Mouse (Mus musculus) ovary, adult 18-20 months (tissue): ENCODE results near the gene Rbms1.

Source experiments
- DNase-seq: peaks from one replicate; pipeline ENCODE4 v3.0.0; 2022; ENCODE audit warnings: low spot score, mixed read lengths

The Rbms1 gene

GRCm38 (mm10) chr2:60879141-60879818 lies 83.7 kb downstream of the Rbms1 start:
- no peak for DNase-seq

- DNase-seq = no peak
Measured at GRCm38 (mm10) chr2:60877543-60878386, 85.2 kb downstream of the Rbms1 start.

- DNase-seq = no peak
Measured at GRCm38 (mm10) chr2:60876891-60877290, 86.1 kb downstream of the Rbms1 start.

DNA sequence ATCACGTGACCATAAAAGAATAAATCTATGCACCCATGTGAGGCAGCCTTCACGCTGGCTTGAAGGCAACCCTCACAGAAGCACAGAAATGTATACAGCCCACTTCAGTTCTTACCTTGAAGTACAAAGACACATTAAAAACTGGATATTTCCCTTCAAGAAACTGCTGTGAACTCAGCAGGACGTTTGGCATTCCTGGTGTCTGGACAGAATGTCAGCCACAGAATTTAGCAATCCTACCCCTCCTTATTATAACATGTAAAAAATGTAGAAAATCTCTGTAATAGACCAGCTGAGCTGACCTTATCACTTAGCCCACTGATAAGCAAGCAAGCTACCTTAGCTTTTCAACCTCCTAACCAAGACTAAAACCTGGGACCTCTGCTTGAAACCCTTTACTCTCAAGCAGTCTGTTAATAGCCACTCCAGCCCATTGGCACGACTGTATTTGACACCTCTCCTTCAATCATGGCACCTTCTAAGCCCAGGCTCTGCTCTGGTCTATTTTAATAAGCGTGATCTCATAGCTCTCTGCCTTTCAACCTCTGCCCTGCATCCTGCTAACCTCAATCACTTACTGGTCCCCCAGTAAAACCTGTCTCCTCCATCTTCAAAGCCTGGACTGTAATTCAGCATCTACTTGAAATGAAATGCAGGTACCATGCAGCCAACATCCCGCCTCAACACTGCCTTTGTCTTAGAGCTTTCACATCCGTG lies 90.7 kb downstream of the Rbms1 start:
- DNase-seq = no peak

DNA sequence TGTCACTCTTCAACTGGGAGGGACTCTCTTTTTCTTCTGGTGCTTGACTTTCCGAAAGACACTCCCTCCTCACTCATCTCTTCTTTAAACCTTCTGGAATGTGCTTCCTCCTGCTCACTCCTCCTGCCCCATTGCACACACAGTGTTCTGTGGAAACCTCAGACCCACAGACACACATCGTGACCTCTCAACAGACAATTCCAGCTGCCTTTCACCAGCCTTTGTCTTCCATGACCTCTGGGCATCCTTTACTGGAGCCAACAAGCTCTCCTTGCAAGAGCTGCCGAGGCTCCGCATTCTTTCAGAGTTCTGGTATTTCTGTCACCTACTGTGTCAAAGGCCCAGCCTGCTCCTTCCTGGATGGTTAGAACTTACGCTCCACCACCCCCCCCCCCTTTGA lies 92.0 kb downstream of the Rbms1 start:
- no peak for DNase-seq

- DNase-seq = no peak
Measured at GRCm38 (mm10) chr2:60870450-60870849, 92.5 kb downstream of the Rbms1 start.

DNA sequence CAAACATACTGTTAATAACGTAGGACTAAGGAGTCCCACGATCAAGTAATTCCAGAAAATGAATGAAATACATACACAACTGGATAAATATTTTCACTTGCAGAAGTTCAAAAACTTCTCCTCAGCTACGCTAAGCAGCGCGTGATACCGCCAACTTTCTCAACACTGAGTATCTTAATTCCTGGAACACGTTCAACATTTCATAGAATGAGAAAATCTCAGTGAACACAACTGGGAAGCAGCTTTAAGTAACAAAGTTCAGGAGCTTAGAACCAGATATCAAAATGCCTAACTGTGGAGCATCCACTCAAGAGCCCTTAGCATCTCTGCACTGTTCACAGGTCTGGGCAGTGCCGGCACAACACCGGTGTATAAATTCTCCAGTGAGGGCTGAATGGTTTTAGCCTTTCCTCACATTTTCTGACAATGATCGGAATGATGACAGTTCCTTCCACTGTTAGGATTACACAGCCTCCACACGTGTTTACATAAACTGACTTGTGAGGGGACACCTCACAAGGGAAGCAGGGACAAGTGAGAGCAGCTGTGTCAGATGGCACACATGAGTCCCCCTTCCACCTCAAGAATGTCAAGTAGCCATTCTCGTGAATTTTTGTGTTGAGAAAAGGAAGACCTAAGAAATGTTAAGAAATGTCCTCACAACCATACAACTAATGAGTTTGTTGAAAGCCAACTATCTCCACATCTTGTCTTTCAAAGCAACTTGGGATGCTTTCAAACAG lies 93.8 kb downstream of the Rbms1 start:
- no peak for DNase-seq

- no peak for DNase-seq
Measured at GRCm38 (mm10) chr2:60868060-60868662, 94.8 kb downstream of the Rbms1 start.

GRCm38 (mm10) chr2:60867304-60867703 lies 95.7 kb downstream of the Rbms1 start:
- DNase-seq = no peak

DNA sequence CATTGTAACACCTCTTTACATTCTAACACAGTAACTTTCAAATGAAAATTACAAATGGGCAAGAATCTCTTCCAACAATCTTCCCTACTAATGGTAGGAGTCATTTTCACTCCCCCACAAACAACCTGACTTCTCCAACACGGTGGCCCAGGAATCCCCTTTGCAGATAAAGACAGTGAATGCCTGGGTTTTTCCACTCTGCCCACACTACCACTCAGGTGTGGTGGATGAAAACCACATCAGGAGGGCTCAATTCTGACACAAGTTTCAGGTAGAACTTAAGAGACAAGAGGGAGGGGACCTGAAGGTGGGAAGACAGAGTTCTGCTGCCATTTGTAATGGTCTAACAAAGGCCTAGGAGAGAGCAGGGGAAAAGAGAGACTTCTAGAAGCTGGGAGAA lies 97.1 kb downstream of the Rbms1 start:
- no peak for DNase-seq

DNA sequence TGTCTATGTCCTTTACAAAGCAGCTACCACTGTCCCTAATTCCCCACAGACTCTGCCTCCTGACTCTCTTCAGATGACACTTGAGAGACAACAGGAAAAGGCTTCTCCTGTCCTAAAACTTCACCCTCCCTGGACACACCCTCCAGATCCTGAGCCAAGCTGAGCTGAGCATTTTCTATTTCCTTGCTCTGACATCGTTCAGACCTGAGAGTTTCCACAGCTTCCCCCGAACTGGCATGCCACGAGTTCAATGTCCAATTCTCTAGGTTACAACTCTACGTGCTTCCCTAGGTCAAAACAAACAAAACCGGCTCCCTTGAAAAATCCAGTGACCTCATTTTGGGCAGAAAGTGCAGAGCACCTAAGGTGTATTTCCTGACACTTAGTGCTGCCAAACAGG lies 98.0 kb downstream of the Rbms1 start:
- DNase-seq = no peak

- DNase-seq = no peak
Measured at GRCm38 (mm10) chr2:60864256-60864795, 98.7 kb downstream of the Rbms1 start.

- DNase-seq = no peak
Measured at GRCm38 (mm10) chr2:60863827-60864226, 99.2 kb downstream of the Rbms1 start.

- DNase-seq = no peak
Measured at GRCm38 (mm10) chr2:60862913-60863711, 99.9 kb downstream of the Rbms1 start.

DNA sequence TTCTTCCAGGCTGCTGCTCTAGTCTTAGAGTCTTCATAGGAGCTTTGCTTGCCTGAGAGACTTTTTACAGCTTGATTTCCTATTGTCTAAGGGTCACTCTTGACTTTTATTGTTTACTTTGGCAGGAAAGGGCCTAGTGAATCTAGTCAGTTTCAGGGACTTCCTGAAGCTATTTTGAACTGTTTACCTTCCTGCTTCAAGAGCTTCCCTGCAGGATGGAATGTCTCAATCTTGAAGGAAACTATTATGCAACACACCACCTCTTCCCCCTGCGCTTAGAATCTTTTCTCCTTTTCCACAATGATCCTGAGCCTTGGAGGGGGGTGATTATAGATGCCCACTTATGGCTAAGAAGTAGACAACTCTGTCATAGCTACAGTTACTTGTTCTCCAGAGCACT lies 104.9 kb downstream of the Rbms1 start:
- no peak for DNase-seq

GRCm38 (mm10) chr2:60856097-60856496 lies 106.9 kb downstream of the Rbms1 start:
- no peak for DNase-seq

DNA sequence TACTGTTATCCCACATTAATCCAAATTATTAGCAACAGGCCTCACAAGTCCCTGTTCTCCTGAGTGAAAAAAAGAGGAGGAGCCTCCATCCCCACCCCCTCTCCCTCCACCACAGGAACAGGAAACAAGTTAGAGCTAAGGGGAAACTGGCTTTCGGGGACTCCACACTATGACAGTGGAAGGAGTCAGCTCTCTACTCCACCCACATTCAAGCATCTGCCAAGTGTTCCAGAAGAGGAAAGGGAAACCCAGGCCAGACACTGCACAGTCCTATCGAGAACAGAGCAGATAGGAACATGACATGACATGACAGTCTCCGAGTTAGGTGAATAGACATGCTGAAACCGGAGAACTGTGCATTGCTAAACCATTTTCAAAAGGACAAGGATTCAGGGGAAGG lies 108.0 kb downstream of the Rbms1 start:
- no peak for DNase-seq

DNA sequence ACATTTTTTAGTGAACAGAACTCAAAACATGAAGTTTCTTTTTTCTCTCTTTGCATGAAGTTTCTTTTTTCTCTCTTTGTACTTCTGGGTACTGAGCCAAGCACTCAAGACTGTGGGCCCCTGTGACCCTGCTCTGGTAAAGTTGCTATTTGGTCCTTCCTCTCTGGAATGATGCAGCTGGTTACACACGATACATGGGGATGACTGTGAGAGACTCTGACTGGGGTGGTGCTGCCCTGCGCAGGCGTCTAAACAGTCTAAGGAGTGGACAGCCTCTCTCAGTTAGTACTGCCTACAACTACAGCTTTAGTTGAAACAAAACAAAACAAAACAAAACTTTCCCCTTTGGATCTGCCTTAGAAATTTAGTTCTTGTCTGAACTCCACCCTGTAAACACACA lies 111.1 kb downstream of the Rbms1 start:
- DNase-seq = no peak

DNA sequence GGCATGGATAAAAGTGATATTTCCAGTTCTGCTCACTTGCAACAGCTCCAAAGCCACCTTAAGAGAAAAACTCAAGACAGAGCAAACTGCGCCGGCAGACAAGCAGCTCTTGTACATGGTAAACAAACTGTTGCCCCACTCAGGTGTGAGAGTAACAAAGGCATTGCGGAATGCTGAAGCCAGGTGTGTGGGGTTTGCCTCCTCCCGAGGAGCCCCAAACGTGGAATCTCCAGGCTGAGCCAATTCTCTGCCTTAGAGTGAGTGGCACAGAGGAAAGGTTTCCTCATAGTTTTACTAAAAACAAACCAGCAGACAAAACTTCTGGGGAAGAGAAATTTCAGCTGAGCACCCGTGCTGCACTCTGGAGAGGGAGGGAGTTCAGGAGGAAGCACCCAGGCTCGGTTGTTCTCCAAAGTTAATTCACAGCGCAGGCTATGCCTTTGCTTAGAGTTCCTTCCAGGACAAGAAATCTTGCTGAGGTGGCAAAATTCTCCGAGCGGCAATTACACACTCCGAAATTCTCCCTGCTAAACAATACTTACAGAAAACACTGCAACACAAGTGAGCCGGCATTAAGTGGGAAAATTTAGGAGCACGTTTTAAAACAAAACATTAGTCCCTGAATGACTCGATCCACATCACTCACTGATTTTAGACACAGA lies 111.8 kb downstream of the Rbms1 start:
- no peak for DNase-seq

DNA sequence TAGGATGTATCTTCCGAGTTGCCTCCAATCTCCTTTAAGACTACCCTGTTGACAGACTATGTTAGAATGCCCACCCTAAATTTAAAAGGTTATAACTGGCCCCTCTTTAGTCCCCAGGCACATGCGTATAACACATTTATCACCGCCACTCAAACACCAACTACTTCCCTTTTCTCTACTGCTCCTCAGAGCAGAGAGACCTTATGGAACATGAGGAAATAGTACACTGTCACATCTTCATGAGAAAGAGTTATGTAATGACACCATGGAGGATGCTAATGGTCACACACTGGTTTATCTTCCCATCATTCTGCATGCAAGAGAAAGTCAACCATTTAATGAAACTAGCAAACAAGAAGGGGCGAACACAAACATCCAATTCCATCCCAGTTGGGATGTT lies 114.5 kb downstream of the Rbms1 start:
- DNase-seq = no peak
